7 mouse cellular contexts compared by ENCODE assay signal in genomic region chr6:122602992-122603322, GRCm38 (mm10). TPM values are rescaled to one million over a fixed set of nuclear protein-coding genes. Genes with fewer than 3 reads are reported as not detected.
DNase-seq lines count a peak whose midpoint lies in the region; ATAC-seq and TF ChIP-seq lines count a peak whose summit lies in the region.

No protein-coding gene starts in this region.

- H3K27ac ChIP-seq in spleen, adult 2 months (ENCODE audit: insufficient read depth, low read length): peak overlapping the region; percentile 96; the same call in 1 of the 2 replicates
- no peak overlapping the region for H3K27ac ChIP-seq in forebrain, embryonic 14.5 days (ENCODE audit: low read depth, low read length)
- H3K27ac ChIP-seq in liver, embryonic 14.5 days: no peak overlapping the region; the same call in 1 of the 2 replicates
- H3K27ac ChIP-seq in cerebellum, adult 2 months (ENCODE audit: insufficient read depth, low read length): no peak overlapping the region

- no peak for TF ChIP-seq CTCF in spleen, adult 2 months (IDR thresholded peaks at IDR 0.05; ENCODE audit: extremely low read depth, insufficient read depth, insufficient read length, insufficient replicate concordance)
- TF ChIP-seq CTCF in liver, embryonic 14.5 days (IDR thresholded peaks at IDR 0.05; ENCODE audit: low read depth): no peak
- TF ChIP-seq CTCF in cerebellum, adult 2 months (IDR thresholded peaks at IDR 0.05; ENCODE audit: borderline replicate concordance, insufficient read depth, low read depth, low read length): no peak

- no peaks in the 10 kb centered on the region for H3K9me3 ChIP-seq in forebrain, embryonic 14.5 days (replicated peaks; ENCODE audit: control insufficient read depth, low read length)
- H3K9me3 ChIP-seq in liver, embryonic 14.5 days (ENCODE audit: control insufficient read depth, low read length): no peaks in the 10 kb centered on the region

- H3K9ac ChIP-seq in forebrain, embryonic 14.5 days (ENCODE audit: low read length): no peak overlapping the region
- peak overlapping the region; percentile 74 for H3K9ac ChIP-seq in liver, embryonic 14.5 days (replicated peaks)

- no peak for TF ChIP-seq EP300 in liver, embryonic 14.5 days (IDR thresholded peaks at IDR 0.05; ENCODE audit: low read depth)

- peak overlapping the region; percentile 54; the same call in 1 of the 2 replicates for H3K4me2 ChIP-seq in forebrain, embryonic 14.5 days (ENCODE audit: low read length)
- H3K4me2 ChIP-seq in liver, embryonic 14.5 days (ENCODE audit: low read depth): peak overlapping the region; percentile 82

- no peak overlapping the region for H3K4me3 ChIP-seq in spleen, adult 2 months (ENCODE audit: extremely low read depth, insufficient read depth, insufficient read length)
- peak overlapping the region; percentile 36; the same call in 1 of the 2 replicates for H3K4me3 ChIP-seq in forebrain, embryonic 14.5 days (ENCODE audit: low read depth, low read length)
- peak overlapping the region in 1 of 2 experiments; percentile 68; a peak in 2 of 4 replicates for H3K4me3 ChIP-seq in liver, embryonic 14.5 days (ENCODE audit: insufficient read depth in 1 of 2, low read depth in 2 of 2, low read length in 2 of 2)
- no peak overlapping the region for H3K4me3 ChIP-seq in cerebellum, adult 2 months (replicated peaks; ENCODE audit: insufficient read depth, low read depth, low read length)

- H3K4me1 ChIP-seq in spleen, adult 2 months (ENCODE audit: control insufficient read depth, insufficient read depth, insufficient read length): peaks cover 14% of the 10 kb centered on the region
- H3K4me1 ChIP-seq in forebrain, embryonic 14.5 days (ENCODE audit: control insufficient read depth, insufficient read depth, low read length): no peaks in the 10 kb centered on the region
- H3K4me1 ChIP-seq in liver, embryonic 14.5 days (replicated peaks; ENCODE audit: control insufficient read depth in 2 of 2, insufficient read depth in 2 of 2, low read length in 1 of 2): peaks cover 0 to 2% of the 10 kb centered on the region in 2 experiments; a peak in 1 of 4 replicates
- H3K4me1 ChIP-seq in cerebellum, adult 2 months (ENCODE audit: control insufficient read depth, insufficient read depth, low read length): no peaks in the 10 kb centered on the region

- WGBS in spleen, adult 2 months: 3% methylated on average over 1 of the region's 1 CpGs
- WGBS in forebrain, embryonic 14.5 days: 60% methylated on average over 1 of the region's 1 CpGs
- 7% methylated on average over 1 of the region's 1 CpGs for WGBS in liver, embryonic 14.5 days (ENCODE audit: insufficient replicate concordance)
- 14% methylated on average over 1 of the region's 1 CpGs for WGBS in cerebellum, adult 2 months

- peaks cover 1% of the 10 kb centered on the region; the same call in 1 of the 2 replicates for H3K36me3 ChIP-seq in spleen, adult 2 months (ENCODE audit: control insufficient read depth, insufficient read depth, low read length)
- H3K36me3 ChIP-seq in forebrain, embryonic 14.5 days (ENCODE audit: control insufficient read depth, insufficient read depth, low read length): no peaks in the 10 kb centered on the region
- H3K36me3 ChIP-seq in liver, embryonic 14.5 days (replicated peaks; ENCODE audit: control insufficient read depth, insufficient read depth, low read depth): no peaks in the 10 kb centered on the region

- H3K27me3 ChIP-seq in spleen, adult 2 months (ENCODE audit: control insufficient read depth, insufficient read depth, low read length): no peaks in the 10 kb centered on the region
- no peaks in the 10 kb centered on the region for H3K27me3 ChIP-seq in forebrain, embryonic 14.5 days (replicated peaks; ENCODE audit: control insufficient read depth, insufficient read depth, low read length)
- H3K27me3 ChIP-seq in liver, embryonic 14.5 days (ENCODE audit: control insufficient read depth, insufficient read depth, low read length): no peaks in the 10 kb centered on the region
- H3K27me3 ChIP-seq in cerebellum, adult 2 months (ENCODE audit: control insufficient read depth, insufficient read depth, low read length): no peaks in the 10 kb centered on the region

- no peak for TF ChIP-seq POLR2A in spleen, adult 2 months (IDR thresholded peaks at IDR 0.05; ENCODE audit: low read depth, low read length)
- no peak for TF ChIP-seq POLR2A in cerebellum, adult 2 months (IDR thresholded peaks at IDR 0.05; ENCODE audit: borderline replicate concordance, insufficient read depth, low read length)

- no peak for DNase-seq in spleen, adult 2 months (ENCODE audit: low read depth in 1 of 2, low spot score in 2 of 2)
- DNase-seq in spleen, postnatal 10 days (ENCODE audit: low spot score in 2 of 2): no peak
- DNase-seq in forebrain, embryonic 14.5 days (ENCODE audit: low spot score): no peak
- no peak for DNase-seq in liver, embryonic 14.5 days (ENCODE audit: low read depth in 3 of 3, low spot score in 3 of 3)
- DNase-seq in cerebellum, adult 11 months: no peak
- DNase-seq in urinary bladder, postnatal 4 days (ENCODE audit: low spot score in 2 of 2): no peak
- DNase-seq in cerebellum, adult 2 months: no peak

- no peak for ATAC-seq in forebrain, embryonic 14.5 days
- ATAC-seq in liver, embryonic 14.5 days (ENCODE audit: insufficient read depth): no peak

RNA-seq across cellular contexts. Expression of gene Apobec1, which starts 0.7 kb away (rescaled TPM):
- polyA plus RNA-seq in spleen, adult 2 months (2012; rRNA removed): 44.0 and 60.3 TPM in 2 replicates
- polyA plus RNA-seq in forebrain, embryonic 14.5 days (2014; fragmentation: Nextera tagmentation; extraction: Ambion mirVana): 3.7 and 4.3 TPM in 2 replicates
- polyA plus RNA-seq in liver, embryonic 14.5 days (2012; rRNA removed): 3.9 and 4.3 TPM in 2 replicates
- 3.6 and 4.2 TPM in 2 replicates for polyA plus RNA-seq in liver, embryonic 14.5 days (2014; fragmentation: Nextera tagmentation; extraction: Ambion mirVana)
- 3.2 and 3.8 TPM in 2 replicates for polyA plus RNA-seq in cerebellum, adult 2 months (2012; rRNA removed)

RNA-seq across cellular contexts. Expression of gene Gdf3, which starts 6.9 kb away (rescaled TPM):
- polyA plus RNA-seq in spleen, adult 2 months (2012; rRNA removed): 0.49 and 0.60 TPM in 2 replicates
- not detected in 2 replicates for polyA plus RNA-seq in forebrain, embryonic 14.5 days (2014; fragmentation: Nextera tagmentation; extraction: Ambion mirVana)
- polyA plus RNA-seq in liver, embryonic 14.5 days (2012; rRNA removed): 1.5 and 1.6 TPM in 2 replicates
- polyA plus RNA-seq in liver, embryonic 14.5 days (2014; fragmentation: Nextera tagmentation; extraction: Ambion mirVana): 2.2 and 2.8 TPM in 2 replicates
- 0.16 and 0.21 TPM in 2 replicates for polyA plus RNA-seq in cerebellum, adult 2 months (2012; rRNA removed)

RNA-seq across cellular contexts. Expression of gene Dppa3, which starts 23.3 kb away (rescaled TPM):
- not detected in 2 replicates for polyA plus RNA-seq in spleen, adult 2 months (2012; rRNA removed)
- not detected in 2 replicates for polyA plus RNA-seq in forebrain, embryonic 14.5 days (2014; fragmentation: Nextera tagmentation; extraction: Ambion mirVana)
- not detected in 2 replicates for polyA plus RNA-seq in liver, embryonic 14.5 days (2012; rRNA removed)
- not detected in 2 replicates for polyA plus RNA-seq in liver, embryonic 14.5 days (2014; fragmentation: Nextera tagmentation; extraction: Ambion mirVana)
- polyA plus RNA-seq in cerebellum, adult 2 months (2012; rRNA removed): not detected in 2 replicates

RNA-seq across cellular contexts. Expression of gene Aicda, which starts 49.4 kb away (rescaled TPM):
- 0.20 and 0.38 TPM in 2 replicates for polyA plus RNA-seq in spleen, adult 2 months (2012; rRNA removed)
- 0.43 and 0.52 TPM in 2 replicates for polyA plus RNA-seq in forebrain, embryonic 14.5 days (2014; fragmentation: Nextera tagmentation; extraction: Ambion mirVana)
- polyA plus RNA-seq in liver, embryonic 14.5 days (2012; rRNA removed): not detected in 2 replicates
- not detected in 2 replicates for polyA plus RNA-seq in liver, embryonic 14.5 days (2014; fragmentation: Nextera tagmentation; extraction: Ambion mirVana)
- not detected in 2 replicates for polyA plus RNA-seq in cerebellum, adult 2 months (2012; rRNA removed)
